Mouse (Mus musculus): ENCODE data around the gene Rassf5. TPM values are rescaled to one million over a fixed set of nuclear protein-coding genes. Genes with fewer than 3 reads are reported as not detected.

The Rassf5 gene
- polyA plus RNA-seq, 1 experiment from 2014 or later, result 6.7 TPM

DNA sequence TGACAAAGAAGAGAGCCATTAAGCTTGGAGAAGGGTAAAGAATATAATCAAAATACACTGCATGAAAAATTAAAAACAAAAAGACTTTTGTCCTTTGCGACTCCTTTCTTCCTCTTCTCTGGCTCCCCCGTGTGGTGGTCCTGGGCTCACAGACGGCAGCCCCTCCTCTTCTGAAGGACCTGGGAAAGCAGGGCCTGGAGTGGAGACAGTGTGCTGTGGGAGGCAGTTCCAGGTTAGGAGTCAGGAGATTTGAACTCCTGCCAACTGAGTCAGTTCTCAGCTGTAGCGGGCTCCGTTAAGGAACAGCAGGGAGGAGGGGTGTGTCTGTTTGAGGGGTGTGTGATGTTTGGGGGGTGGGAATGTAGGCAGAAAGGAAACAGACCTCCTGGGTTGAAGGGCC lies 37.5 kb downstream of the Rassf5 start:
- no peak overlapping the region for H3K27ac ChIP-seq (ENCODE audit: low read depth, low read length)
- no peaks in the 10 kb centered on the region for H3K9me3 ChIP-seq (ENCODE audit: control insufficient read depth, low read length)
- WGBS, result 4% methylated on average over 5 of the region's 5 CpGs
- peak; percentile 63; the same call in 1 of the 2 replicates for ATAC-seq
- H3K4me2 ChIP-seq (ENCODE audit: low read length), result no peak overlapping the region
- H3K4me3 ChIP-seq (ENCODE audit: low read length), result no peak overlapping the region
- H3K36me3 ChIP-seq (ENCODE audit: control insufficient read depth, insufficient read depth, low read length), result no peaks in the 10 kb centered on the region
- no peaks in the 10 kb centered on the region for H3K27me3 ChIP-seq (replicated peaks; ENCODE audit: control insufficient read depth, insufficient read depth, low read length)
- H3K9ac ChIP-seq (ENCODE audit: low read depth, low read length), result no peak overlapping the region
- H3K4me1 ChIP-seq (ENCODE audit: control insufficient read depth, insufficient read depth, low read depth, low read length), result peaks cover 3% of the 10 kb centered on the region; the same call in 1 of the 2 replicates

DNA sequence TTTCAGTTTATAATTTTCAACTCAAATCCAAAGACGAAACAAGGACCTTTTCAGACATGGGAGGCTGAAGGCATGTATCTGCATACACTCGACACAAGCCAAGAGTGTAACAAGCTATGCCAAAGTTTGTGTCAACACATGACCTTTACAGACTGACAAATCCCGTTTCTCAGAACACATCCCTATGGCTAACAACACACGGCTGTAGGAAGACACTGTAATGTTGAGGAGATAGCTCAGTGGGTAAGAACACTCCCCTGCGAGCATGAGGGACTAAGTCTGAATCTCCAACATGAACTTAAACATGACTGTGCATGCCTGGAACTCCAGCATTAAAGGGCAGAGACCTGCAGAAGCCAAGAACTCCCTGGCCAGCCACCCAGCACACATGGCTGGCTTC lies 38.7 kb downstream of the Rassf5 start:
- Histone ChIP-seq H3K27me3 (replicated peaks; ENCODE audit: control insufficient read depth, insufficient read depth, low read length) (no peaks in the 10 kb centered on the region), H3K9me3 (ENCODE audit: control insufficient read depth, low read length) (no peaks in the 10 kb centered on the region), H3K4me1 (ENCODE audit: control insufficient read depth, insufficient read depth, low read depth, low read length) (peaks cover 3% of the 10 kb centered on the region; the same call in 1 of the 2 replicates), H3K36me3 (ENCODE audit: control insufficient read depth, insufficient read depth, low read length) (no peaks in the 10 kb centered on the region), H3K4me2 (ENCODE audit: low read length) (no peak overlapping the region), H3K4me3 (ENCODE audit: low read length) (no peak overlapping the region), H3K9ac (ENCODE audit: low read depth, low read length) (no peak overlapping the region), H3K27ac (ENCODE audit: low read depth, low read length) (no peak overlapping the region)
- no peak for ATAC-seq
- 87% methylated on average over 5 of the region's 5 CpGs for WGBS

DNA sequence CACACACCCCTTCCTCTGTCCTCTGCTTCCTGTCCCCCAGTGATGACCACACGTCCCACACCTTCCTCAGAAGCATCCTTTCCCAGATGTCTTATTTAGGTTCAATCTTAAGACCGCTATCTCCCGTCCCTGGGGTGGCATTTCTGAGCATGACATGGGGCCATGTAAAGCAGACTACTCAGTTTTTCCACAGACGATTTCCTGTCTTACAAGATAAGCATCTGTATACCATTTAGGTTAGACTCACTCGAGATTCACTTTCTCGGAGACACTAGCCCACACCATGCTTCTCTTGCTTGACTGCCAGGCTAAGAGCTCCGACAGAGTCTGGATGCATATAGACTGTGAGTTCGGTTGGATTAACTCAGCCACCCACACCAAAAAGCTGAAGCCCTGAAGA lies 40.6 kb downstream of the Rassf5 start:
- no peak overlapping the region for H3K27ac ChIP-seq (ENCODE audit: low read depth, low read length)
- no peaks in the 10 kb centered on the region for H3K4me1 ChIP-seq (ENCODE audit: control insufficient read depth, insufficient read depth, low read depth, low read length)
- 85% methylated on average over 8 of the region's 8 CpGs for WGBS
- H3K36me3 ChIP-seq (ENCODE audit: control insufficient read depth, insufficient read depth, low read length), result no peaks in the 10 kb centered on the region
- H3K9ac ChIP-seq (ENCODE audit: low read depth, low read length), result no peak overlapping the region
- no peak for ATAC-seq
- H3K27me3 ChIP-seq (replicated peaks; ENCODE audit: control insufficient read depth, insufficient read depth, low read length), result no peaks in the 10 kb centered on the region
- no peak overlapping the region for H3K4me3 ChIP-seq (ENCODE audit: low read length)
- H3K4me2 ChIP-seq (ENCODE audit: low read length), result no peak overlapping the region
- H3K9me3 ChIP-seq (ENCODE audit: control insufficient read depth, low read length), result no peaks in the 10 kb centered on the region

DNA sequence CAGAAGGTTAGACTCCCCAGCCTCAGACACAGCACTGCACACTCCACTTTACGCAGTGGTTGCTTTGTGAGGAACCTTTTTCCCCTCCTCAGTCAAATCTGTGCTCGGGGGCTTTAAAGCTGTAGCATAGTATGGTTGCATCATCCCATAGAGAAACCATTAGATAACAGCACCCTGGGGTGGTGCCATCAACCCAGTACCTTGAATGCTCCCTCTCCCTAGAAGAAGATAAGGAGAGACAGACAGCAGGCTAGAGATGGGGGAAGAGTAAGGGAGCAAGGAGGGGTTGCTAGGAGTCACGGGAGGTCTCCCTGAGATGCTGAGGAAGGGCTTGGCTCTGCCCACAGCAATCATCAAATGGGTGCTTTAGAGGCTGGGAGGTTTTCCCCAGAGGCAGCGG lies 43.7 kb downstream of the Rassf5 start:
- H3K4me1 ChIP-seq (ENCODE audit: control insufficient read depth, insufficient read depth, low read depth, low read length), result no peaks in the 10 kb centered on the region
- no peaks in the 10 kb centered on the region for H3K9me3 ChIP-seq (ENCODE audit: control insufficient read depth, low read length)
- WGBS, result 81% methylated on average over 4 of the region's 4 CpGs
- H3K36me3 ChIP-seq (ENCODE audit: control insufficient read depth, insufficient read depth, low read length), result no peaks in the 10 kb centered on the region
- H3K4me3 ChIP-seq (ENCODE audit: low read length), result no peak overlapping the region
- ATAC-seq, result no peak
- no peak overlapping the region; the same call in 1 of the 2 replicates for H3K9ac ChIP-seq (ENCODE audit: low read depth, low read length)
- no peak overlapping the region for H3K27ac ChIP-seq (ENCODE audit: low read depth, low read length)
- no peak overlapping the region for H3K4me2 ChIP-seq (ENCODE audit: low read length)
- no peaks in the 10 kb centered on the region for H3K27me3 ChIP-seq (replicated peaks; ENCODE audit: control insufficient read depth, insufficient read depth, low read length)

DNA sequence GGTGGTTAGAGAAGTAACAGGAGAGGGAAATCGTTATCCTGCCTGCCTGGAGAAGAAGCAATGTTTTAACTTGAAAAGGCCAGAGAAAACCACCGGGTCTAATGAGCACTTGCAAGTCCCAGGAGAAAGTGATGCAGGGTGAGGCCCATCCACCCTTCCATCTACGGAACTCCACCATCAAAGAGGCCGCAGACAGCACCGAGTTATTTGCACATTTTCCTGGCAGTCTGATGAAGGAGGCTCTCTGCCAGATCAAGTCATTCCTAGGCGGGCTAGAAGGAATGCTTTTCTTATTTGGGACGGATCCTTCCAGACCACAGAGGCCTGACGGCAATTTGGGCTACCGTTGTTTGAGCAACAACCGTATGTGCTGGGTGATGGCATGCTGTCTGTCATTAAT lies 44.5 kb downstream of the Rassf5 start:
- no peaks in the 10 kb centered on the region for H3K36me3 ChIP-seq (ENCODE audit: control insufficient read depth, insufficient read depth, low read length)
- H3K4me3 ChIP-seq (ENCODE audit: low read length), result no peak overlapping the region
- H3K27ac ChIP-seq (ENCODE audit: low read depth, low read length), result no peak overlapping the region
- WGBS, result 66% methylated on average over 10 of the region's 10 CpGs
- H3K9ac ChIP-seq (ENCODE audit: low read depth, low read length), result no peak overlapping the region
- no peaks in the 10 kb centered on the region for H3K4me1 ChIP-seq (ENCODE audit: control insufficient read depth, insufficient read depth, low read depth, low read length)
- no peak overlapping the region for H3K4me2 ChIP-seq (ENCODE audit: low read length)
- H3K9me3 ChIP-seq (ENCODE audit: control insufficient read depth, low read length), result no peaks in the 10 kb centered on the region
- ATAC-seq, result no peak
- no peaks in the 10 kb centered on the region for H3K27me3 ChIP-seq (replicated peaks; ENCODE audit: control insufficient read depth, insufficient read depth, low read length)

DNA sequence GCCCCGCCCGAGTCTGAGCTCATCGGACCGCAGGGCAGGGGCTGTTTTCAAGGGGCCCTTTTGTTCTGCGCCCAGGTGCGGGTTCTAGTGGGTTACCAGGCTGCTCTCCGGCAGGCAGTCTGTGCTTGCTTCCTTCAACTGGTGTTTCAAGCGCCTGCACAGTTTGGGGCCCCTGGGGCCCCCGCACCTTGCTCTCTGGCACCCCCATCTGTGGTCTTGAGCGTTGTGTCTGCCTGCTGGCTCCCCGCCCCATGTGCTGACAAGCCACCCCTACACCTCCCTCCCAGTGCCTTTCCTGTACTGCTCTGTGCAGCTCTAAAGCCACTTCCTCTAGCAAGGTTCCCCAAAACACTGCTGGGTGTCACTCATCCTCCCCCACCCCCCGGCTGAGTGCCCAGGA lies 45.1 kb downstream of the Rassf5 start:
- Histone ChIP-seq H3K9me3 (ENCODE audit: control insufficient read depth, low read length) (no peaks in the 10 kb centered on the region), H3K36me3 (ENCODE audit: control insufficient read depth, insufficient read depth, low read length) (no peaks in the 10 kb centered on the region), H3K27ac (ENCODE audit: low read depth, low read length) (no peak overlapping the region), H3K27me3 (replicated peaks; ENCODE audit: control insufficient read depth, insufficient read depth, low read length) (no peaks in the 10 kb centered on the region), H3K4me2 (ENCODE audit: low read length) (no peak overlapping the region), H3K9ac (ENCODE audit: low read depth, low read length) (no peak overlapping the region), H3K4me1 (ENCODE audit: control insufficient read depth, insufficient read depth, low read depth, low read length) (no peaks in the 10 kb centered on the region), H3K4me3 (ENCODE audit: low read length) (no peak overlapping the region)
- WGBS, result 63% methylated on average over 12 of the region's 12 CpGs
- ATAC-seq, result no peak

DNA sequence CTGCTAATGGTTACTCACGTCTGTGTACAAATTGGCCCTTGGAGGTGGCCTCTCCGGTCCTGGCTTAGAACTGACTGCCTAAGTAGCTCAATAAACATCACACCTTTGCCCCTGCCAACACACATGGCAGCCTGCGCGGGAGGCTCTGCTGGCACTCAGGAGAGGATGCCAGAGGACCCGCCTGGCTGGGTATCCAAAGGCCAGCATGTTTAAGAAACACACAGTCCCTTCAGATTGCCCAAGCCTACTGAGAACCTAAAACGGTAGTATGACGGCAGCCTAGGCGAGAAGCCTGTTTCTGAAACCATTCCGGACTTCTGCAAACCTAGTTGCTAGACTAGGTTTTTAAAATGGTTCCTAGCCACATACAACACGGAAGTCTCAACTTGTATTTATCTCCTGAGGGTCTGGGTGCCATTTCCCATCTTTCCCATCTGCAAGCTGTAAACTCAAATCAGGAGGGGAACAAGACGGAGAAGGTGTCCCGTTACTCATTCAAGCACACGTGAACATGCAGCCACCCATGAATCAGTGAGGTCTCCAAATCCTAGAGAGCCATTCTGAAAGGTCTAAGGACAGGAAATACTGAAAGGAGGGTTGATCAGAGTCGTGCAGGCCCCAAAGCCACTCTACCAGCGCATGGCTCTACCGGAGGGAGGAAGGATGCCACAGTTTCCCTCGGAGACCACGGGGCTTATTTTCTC lies 45.8 kb downstream of the Rassf5 start:
- no peaks in the 10 kb centered on the region for H3K9me3 ChIP-seq (ENCODE audit: control insufficient read depth, low read length)
- no peak for ATAC-seq

DNA sequence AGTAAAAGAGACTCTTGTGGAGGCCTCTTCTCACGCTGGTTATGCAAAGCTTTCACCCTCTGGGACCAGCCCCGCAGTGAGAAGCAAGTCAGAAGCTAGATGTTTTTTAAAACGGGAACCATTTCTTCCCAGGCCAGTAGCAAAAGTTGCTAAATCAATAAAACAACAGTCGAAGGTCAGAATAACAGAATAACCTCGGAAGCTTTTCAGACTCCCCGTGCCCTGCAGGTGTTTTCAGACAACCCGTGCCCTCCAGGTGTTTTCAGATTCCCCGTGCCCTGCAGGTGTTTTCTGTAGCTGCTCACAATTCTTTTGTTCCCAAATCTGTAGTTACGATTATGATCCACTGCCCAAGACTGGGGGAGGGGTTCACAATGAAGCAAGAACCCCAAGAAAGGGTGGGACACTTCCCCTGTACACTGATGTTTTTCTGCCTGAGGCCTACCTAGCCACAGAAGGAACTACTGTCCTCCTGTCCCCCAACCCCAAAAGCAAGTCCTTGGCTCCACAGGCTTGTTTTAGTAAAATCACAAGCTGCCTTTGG lies 46.6 kb downstream of the Rassf5 start:
- no peak for ATAC-seq
- H3K4me3 ChIP-seq (ENCODE audit: low read length), result no peak overlapping the region
- no peaks in the 10 kb centered on the region for H3K9me3 ChIP-seq (ENCODE audit: control insufficient read depth, low read length)
- no peaks in the 10 kb centered on the region for H3K27me3 ChIP-seq (replicated peaks; ENCODE audit: control insufficient read depth, insufficient read depth, low read length)
- 82% methylated on average over 9 of the region's 9 CpGs for WGBS
- H3K36me3 ChIP-seq (ENCODE audit: control insufficient read depth, insufficient read depth, low read length), result no peaks in the 10 kb centered on the region
- no peak overlapping the region for H3K9ac ChIP-seq (ENCODE audit: low read depth, low read length)
- no peak overlapping the region for H3K27ac ChIP-seq (ENCODE audit: low read depth, low read length)
- no peak overlapping the region for H3K4me2 ChIP-seq (ENCODE audit: low read length)
- H3K4me1 ChIP-seq (ENCODE audit: control insufficient read depth, insufficient read depth, low read depth, low read length), result no peaks in the 10 kb centered on the region

More for the DNA sequence above, 45.8 kb downstream of the Rassf5 start:
- 87% methylated on average over 18 of the region's 18 CpGs for WGBS
- H3K27me3 ChIP-seq (replicated peaks; ENCODE audit: control insufficient read depth, insufficient read depth, low read length), result no peaks in the 10 kb centered on the region
- H3K9ac ChIP-seq (ENCODE audit: low read depth, low read length), result no peak overlapping the region
- no peaks in the 10 kb centered on the region for H3K36me3 ChIP-seq (ENCODE audit: control insufficient read depth, insufficient read depth, low read length)
- no peak overlapping the region for H3K4me3 ChIP-seq (ENCODE audit: low read length)
- H3K4me2 ChIP-seq (ENCODE audit: low read length), result no peak overlapping the region
- H3K4me1 ChIP-seq (ENCODE audit: control insufficient read depth, insufficient read depth, low read depth, low read length), result no peaks in the 10 kb centered on the region
- no peak overlapping the region for H3K27ac ChIP-seq (ENCODE audit: low read depth, low read length)

DNA sequence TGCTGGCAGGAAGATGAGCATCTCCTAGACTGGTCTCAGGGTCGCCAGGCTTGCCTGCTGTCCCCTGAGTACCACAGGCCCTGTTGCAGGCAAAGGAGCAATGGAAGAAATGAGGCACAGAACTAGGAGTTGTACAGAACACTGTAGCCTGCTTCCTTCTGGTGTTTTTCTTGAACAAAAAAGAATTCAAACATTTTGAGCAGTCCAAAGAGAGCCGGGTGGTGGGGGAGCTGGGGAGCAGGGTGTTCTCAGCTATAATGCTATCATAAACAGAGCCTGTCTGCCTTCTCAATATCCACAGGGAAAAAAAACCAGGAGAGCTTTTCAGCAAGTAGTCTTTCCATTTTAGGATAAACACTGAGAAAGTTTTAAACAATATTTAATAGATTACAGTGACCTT lies 49.0 kb downstream of the Rassf5 start:
- Histone ChIP-seq H3K27me3 (replicated peaks; ENCODE audit: control insufficient read depth, insufficient read depth, low read length) (no peaks in the 10 kb centered on the region), H3K27ac (ENCODE audit: low read depth, low read length) (no peak overlapping the region), H3K9ac (ENCODE audit: low read depth, low read length) (no peak overlapping the region), H3K36me3 (ENCODE audit: control insufficient read depth, insufficient read depth, low read length) (no peaks in the 10 kb centered on the region), H3K4me3 (ENCODE audit: low read length) (no peak overlapping the region), H3K9me3 (ENCODE audit: control insufficient read depth, low read length) (no peaks in the 10 kb centered on the region), H3K4me1 (ENCODE audit: control insufficient read depth, insufficient read depth, low read depth, low read length) (no peaks in the 10 kb centered on the region), H3K4me2 (ENCODE audit: low read length) (no peak overlapping the region)
- ATAC-seq, result no peak
- 61% methylated on average over 2 of the region's 2 CpGs for WGBS

Data from hindbrain, embryonic 16.5 days (tissue).